Mouse (Mus musculus) right cerebral cortex, postnatal 14 days (tissue): ENCODE data around the gene Cradd.

Experiments used
- DNase-seq: peaks from one replicate; pipeline ENCODE4 v3.0.0; 2022

Gene Cradd

GRCm38 (mm10) chr10:95302211-95303163 lies 21.4 kb downstream of the Cradd start:
- no peak for DNase-seq

GRCm38 (mm10) chr10:95300178-95300793 lies 23.6 kb downstream of the Cradd start:
- no peak for DNase-seq

GRCm38 (mm10) chr10:95299808-95300133 lies 24.2 kb downstream of the Cradd start:
- no peak for DNase-seq

GRCm38 (mm10) chr10:95299010-95299807 lies 24.7 kb downstream of the Cradd start:
- no peak for DNase-seq

DNA sequence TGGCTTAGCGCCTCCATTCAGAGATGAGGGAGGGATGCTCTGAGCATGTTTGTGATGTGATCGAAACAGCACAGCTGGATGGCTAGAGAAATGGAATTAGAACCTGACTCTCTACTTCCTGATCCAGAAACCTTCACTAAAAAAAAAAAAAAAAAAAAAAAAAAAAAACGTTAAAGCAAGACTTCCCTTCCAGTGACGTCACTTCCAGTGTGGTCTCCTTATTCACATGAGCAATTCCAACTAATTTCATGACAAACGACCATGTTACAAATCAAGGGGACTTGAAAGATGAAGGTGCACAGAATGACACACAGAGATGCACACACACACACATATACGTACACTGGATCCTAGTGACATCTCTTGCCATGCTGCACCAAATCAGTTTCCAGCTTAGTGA lies 25.4 kb downstream of the Cradd start:
- DNase-seq = no peak

DNA sequence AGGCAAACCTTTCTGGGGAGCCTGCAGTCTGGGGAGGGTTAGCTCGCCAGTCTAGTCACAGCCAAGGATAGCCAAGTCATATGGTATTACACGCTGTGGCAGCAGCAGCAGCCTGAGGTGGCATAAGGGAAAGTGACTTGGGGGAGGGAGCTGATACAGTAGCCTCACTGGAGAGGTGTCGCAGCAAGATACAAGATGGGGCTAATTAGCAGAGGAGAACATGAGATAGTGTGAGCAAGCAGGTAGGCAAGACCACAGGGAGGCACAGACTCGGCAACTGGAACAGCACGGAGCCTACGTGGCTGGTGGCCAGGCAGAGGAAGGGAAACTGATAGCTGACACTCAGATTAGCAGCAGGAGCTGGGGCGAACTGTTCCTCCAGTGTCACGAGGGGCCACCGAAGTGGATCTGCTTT lies 26.2 kb downstream of the Cradd start:
- no peak for DNase-seq

GRCm38 (mm10) chr10:95297024-95297423 lies 26.9 kb downstream of the Cradd start:
- DNase-seq = no peak

DNA sequence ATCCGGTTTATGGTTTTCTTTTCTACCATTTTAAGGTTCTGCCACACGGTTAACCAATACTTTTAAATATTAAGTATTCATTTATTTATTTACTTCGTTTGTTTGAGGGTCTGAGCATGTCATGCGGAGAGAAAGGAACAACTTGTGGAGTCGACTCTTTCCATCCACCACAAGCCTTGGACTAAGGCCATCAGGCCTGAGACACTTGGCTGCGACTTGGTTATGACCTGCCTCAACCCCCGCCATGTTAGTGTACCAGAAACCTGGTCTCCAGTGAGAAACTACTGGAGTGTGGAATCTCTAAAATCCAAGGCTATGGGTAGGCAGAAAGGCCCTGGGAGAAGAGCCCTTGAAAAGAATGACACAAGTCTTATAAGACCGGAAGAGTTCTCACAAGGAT lies 30.7 kb downstream of the Cradd start:
- no peak for DNase-seq

- no peak for DNase-seq
Measured at GRCm38 (mm10) chr10:95292269-95292668, 31.7 kb downstream of the Cradd start.

GRCm38 (mm10) chr10:95291133-95291876 lies 32.6 kb downstream of the Cradd start:
- no peak for DNase-seq

DNA sequence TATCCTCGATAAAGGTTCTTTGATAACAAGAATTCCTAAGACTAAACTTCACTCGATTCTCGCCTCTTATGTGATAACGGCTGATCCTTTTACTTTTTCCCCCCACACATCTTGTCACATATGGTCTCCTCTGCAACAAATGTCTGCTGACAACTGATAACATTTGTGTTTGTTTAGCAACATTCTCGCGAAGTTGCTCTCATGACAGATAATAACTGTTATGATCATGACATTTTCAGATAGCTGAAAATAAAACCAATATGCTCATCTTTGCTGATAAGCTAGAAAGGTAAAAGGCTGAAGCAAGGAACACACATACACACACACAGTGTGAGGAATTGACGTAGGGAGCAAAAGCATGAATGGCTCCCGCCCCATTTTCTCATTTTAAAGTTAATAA lies 34.1 kb downstream of the Cradd start:
- DNase-seq = no peak

DNA sequence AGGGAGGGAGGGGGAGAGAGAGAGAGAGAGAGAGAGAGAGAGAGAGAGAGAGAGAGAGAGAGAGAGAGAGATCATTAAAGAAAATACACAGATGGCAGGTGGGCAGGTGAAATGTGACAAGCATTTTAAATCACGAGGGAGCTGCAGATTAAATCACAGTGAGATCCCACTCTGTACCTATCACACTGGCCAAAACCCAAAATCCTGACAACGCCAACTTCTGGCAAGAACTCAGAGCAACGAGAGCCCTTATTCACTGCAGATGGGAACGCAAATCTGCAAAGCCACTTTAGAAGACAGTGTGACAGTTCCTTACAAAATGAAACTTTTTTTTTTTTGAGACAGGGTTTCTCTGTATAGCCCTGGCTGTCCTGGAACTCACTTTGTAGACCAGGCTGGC lies 35.7 kb downstream of the Cradd start:
- peak; percentile 18 for DNase-seq

GRCm38 (mm10) chr10:95287351-95287750 lies 36.6 kb downstream of the Cradd start:
- no peak for DNase-seq

GRCm38 (mm10) chr10:95283434-95283833 lies 40.5 kb downstream of the Cradd start:
- no peak for DNase-seq

DNA sequence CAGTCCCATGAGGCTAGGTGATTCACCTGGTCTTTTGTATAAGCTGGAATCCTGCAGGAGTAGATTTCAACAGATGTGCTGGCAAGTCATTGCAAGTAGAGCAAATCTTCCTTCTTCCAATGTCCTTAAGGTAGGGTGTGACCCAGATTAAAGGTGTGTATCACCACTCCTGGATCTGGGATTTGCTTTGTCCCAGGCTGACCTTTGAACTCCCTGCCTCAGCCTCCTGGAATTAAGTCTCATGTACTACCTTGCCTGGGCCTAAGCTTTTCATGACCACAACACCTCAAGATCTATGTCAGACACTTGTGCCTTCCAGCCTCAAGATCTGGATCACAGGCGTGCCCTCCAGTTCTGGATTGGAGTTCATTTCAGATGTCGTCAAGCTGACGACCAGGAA lies 41.9 kb downstream of the Cradd start:
- DNase-seq = no peak

- no peak for DNase-seq
Measured at GRCm38 (mm10) chr10:95281466-95281990, 42.4 kb downstream of the Cradd start.

GRCm38 (mm10) chr10:95280327-95280726 lies 43.6 kb downstream of the Cradd start:
- no peak for DNase-seq

- no peak for DNase-seq
Measured at GRCm38 (mm10) chr10:95279459-95279858, 44.5 kb downstream of the Cradd start.

GRCm38 (mm10) chr10:95278085-95278484 lies 45.8 kb downstream of the Cradd start:
- no peak for DNase-seq

DNA sequence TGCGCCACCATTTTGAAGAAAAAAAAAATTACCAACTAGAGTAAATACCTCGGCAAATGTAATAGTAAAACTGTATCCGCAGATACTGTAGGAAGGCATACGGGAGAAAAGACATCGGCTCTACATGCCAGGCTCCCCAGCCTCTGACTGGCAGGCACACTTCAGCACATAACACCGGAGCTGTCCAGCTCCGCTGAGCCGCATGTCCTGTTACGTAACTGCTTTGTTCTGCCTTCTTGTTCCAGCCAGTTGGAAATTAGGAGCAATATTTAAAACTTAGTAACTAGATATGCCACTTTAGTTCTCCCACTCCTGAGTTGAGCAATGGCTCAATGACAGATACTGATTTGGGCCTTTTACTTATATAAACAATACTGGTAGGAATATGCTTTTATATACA lies 48.4 kb downstream of the Cradd start:
- no peak for DNase-seq

DNA sequence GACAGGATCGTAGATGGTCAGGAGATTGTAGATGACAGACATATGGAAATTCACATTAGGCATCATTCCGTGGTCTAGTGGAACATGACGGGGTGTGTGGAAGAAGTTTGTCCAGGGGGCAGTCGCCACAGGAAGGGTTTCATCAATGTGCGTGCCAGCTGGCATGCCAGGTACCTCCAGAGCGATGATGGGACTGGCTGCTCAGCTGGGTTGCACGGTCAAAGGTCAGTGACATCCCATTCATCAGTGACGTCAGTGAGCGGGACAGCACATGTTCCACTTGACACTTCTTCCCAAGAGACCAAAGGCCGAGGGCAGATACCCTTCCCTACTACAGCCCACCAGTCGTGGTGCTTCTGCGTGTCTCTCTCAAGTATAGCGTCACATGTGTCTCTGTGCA lies 50.7 kb downstream of the Cradd start:
- DNase-seq = no peak

DNA sequence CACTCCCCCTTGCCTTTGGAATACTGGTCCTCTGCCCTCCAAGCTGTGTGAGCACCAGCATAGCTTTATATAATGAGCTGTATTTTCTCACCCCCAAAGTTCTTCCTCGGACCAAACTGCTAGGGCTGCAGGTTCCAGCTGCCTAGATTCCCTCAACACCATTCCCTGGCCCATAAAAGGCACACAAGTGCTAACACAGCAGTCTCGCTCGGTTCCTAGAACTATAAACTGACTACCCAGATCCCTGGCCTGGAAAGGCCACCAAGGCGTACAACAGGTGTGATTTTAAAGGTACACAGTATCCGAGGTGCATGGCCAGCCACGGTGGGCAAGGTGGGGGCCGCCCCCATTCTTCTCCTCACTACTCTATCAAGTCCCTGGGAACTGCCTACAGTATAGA lies 54.8 kb downstream of the Cradd start:
- DNase-seq = no peak

DNA sequence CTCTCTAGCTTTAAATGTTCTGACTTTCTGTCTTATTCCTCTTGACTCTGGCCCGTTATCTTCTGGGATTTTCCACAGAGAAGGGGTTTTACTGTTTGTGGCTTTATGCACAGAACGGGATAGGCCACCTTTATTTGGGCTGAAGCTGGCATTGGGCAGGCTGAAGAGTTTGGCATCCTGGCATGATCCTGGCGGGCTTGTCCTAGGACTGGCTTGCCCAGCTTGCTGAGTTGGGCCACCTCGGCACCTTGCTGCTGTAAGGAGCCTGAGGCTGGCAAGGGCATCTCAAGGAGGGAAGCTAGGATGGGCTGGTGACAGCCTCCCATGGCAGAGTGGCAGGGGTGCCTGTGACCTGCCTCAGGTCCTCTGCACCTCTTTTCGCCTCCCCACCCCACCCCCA lies 55.6 kb downstream of the Cradd start:
- no peak for DNase-seq
